Mouse (Mus musculus) bone marrow macrophage, adult 2 months (primary cell): ENCODE measurements around the gene Dennd5a.

Experiments
- CTCF ChIP-seq: IDR thresholded peaks from 2 replicates; pipeline ENCODE4 v1.5.1; 2012; ENCODE audit warnings: low read depth, mild to moderate bottlenecking, low read length, moderate library complexity
- POLR2A ChIP-seq: IDR thresholded peaks from 2 replicates; pipeline ENCODE4 v1.6.1; 2012; ENCODE audit warnings: mild to moderate bottlenecking, low read depth, low read length, borderline replicate concordance

DNA sequence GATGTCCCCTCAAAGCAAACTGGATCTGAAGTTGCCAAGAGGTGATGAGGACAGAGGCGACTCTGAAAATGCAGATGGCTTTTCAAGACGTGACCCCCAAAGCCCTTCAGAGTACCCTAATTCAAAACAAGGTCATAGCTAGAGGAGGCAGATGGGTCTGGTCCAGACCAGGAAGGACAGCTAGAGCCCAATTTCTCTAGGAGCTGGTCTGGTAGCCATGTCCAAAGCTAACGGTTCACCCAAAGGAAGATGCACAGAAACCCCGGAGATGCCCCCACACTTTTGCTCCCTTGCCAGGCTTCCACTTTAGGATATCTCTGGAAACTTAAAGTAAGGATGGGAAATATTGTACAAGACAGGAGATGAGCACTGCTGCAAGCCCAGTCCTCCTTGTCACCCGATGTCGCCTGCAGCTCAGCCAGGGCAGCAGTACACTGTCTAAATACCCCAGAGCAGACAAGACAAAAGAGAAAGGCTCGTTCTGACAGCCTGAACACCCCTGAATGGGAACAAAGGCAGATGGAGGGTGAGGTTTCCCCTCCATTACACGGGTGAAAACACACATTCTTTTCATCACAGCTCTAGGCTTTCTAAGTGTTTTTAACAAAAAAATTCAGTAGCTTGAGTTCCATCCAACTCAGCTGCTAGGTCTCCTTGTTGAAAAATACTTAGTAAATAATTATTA lies 110.4 kb downstream of the Dennd5a start:
- TF ChIP-seq POLR2A (no peak), CTCF (no peak)
